Mouse (Mus musculus) cerebellum, adult 2 months (tissue): Measurements from ENCODE around the gene Fcgrt.

Experiments used
- CTCF ChIP-seq: fragments of 200-500 bp; IDR thresholded peaks from 2 replicates; pipeline ENCODE4 v1.5.1; 2011; ENCODE audit warnings: low read depth, mild to moderate bottlenecking, control low read depth, low read length, moderate library complexity, borderline replicate concordance; ENCODE audit not compliant: insufficient read depth
- POLR2A ChIP-seq: fragments of 200-500 bp; IDR thresholded peaks from 2 replicates; pipeline ENCODE4 v1.6.1; 2011; ENCODE audit warnings: low read length, control low read depth, borderline replicate concordance; ENCODE audit not compliant: insufficient read depth

GRCm38 (mm10) chr7:45043307-45043706 lies 60.3 kb downstream of the Fcgrt start:
- TF ChIP-seq CTCF (no peak), POLR2A (no peak)
